Mouse (Mus musculus): ENCODE measurements around the gene Fuca1. TPM values are rescaled to one million over a fixed set of nuclear protein-coding genes. Genes with fewer than 3 reads are reported as not detected.

The Fuca1 gene
- polyA plus RNA-seq, 2 experiments from 2014 or later = 74.0 to 98.1 TPM

GRCm38 (mm10) chr4:135889146-135889883, 31.2 kb upstream of the Fuca1 start:
- ATAC-seq = no peak

GRCm38 (mm10) chr4:135889884-135890283, 30.7 kb upstream of the Fuca1 start:
- peak; percentile 89 for ATAC-seq

GRCm38 (mm10) chr4:135891539-135891938, 29.0 kb upstream of the Fuca1 start:
- ATAC-seq = no peak

GRCm38 (mm10) chr4:135892884-135893283, 27.7 kb upstream of the Fuca1 start:
- no peak for ATAC-seq

GRCm38 (mm10) chr4:135895071-135895571, 25.4 kb upstream of the Fuca1 start, which contains the start of gene Cnr2:
Cnr2 (plus strand) TSS chr4:135895394.
- peak; percentile 55 for ATAC-seq

- ATAC-seq = no peak
These were observed 24.4 kb upstream of the Fuca1 start for GRCm38 (mm10) chr4:135896157-135896556.

GRCm38 (mm10) chr4:135898380-135899049, 22.0 kb upstream of the Fuca1 start:
- peak; percentile 92 for ATAC-seq

GRCm38 (mm10) chr4:135899050-135899448, 21.5 kb upstream of the Fuca1 start:
- no peak for ATAC-seq

- no peak for ATAC-seq
These were observed 20.5 kb upstream of the Fuca1 start for GRCm38 (mm10) chr4:135900008-135900407.

GRCm38 (mm10) chr4:135902606-135903242, 17.8 kb upstream of the Fuca1 start:
- ATAC-seq = no peak

- no peak for ATAC-seq
These were observed 15.7 kb upstream of the Fuca1 start for GRCm38 (mm10) chr4:135904810-135905209.

GRCm38 (mm10) chr4:135906633-135907032, 13.9 kb upstream of the Fuca1 start:
- no peak for ATAC-seq

GRCm38 (mm10) chr4:135909326-135910066, 11.0 kb upstream of the Fuca1 start:
- ATAC-seq = no peak

- peak; percentile 89 for ATAC-seq
These were observed 9.0 kb upstream of the Fuca1 start for GRCm38 (mm10) chr4:135911531-135911930.

- no peak for ATAC-seq
These were observed 8.4 kb upstream of the Fuca1 start for GRCm38 (mm10) chr4:135912164-135912563.

- no peak for ATAC-seq
These were observed 7.7 kb upstream of the Fuca1 start for GRCm38 (mm10) chr4:135912835-135913234.

GRCm38 (mm10) chr4:135913433-135913832, 7.1 kb upstream of the Fuca1 start:
- no peak for ATAC-seq

- ATAC-seq = no peak
These were observed 1.8 kb upstream of the Fuca1 start for GRCm38 (mm10) chr4:135918635-135919279.

GRCm38 (mm10) chr4:135919280-135919639, 1.3 kb upstream of the Fuca1 start:
- no peak for ATAC-seq

- ATAC-seq = no peak
These were observed 954 bp downstream of the Fuca1 start for GRCm38 (mm10) chr4:135921257-135922120.

GRCm38 (mm10) chr4:135922190-135922589, 1.7 kb downstream of the Fuca1 start:
- no peak for ATAC-seq

Measured in activated CD4-positive, CD25-positive, alpha-beta regulatory T cell, adult 4 months (primary cell).